Mouse (Mus musculus) lung, adult 2 months (tissue): Measurements from ENCODE around the gene Rab23.

ENCODE experiments used
- CTCF ChIP-seq: fragments of 200-500 bp; IDR thresholded peaks from 2 replicates; pipeline ENCODE4 v1.5.1; 2011; ENCODE audit warnings: mild to moderate bottlenecking, low read length, control low read depth; ENCODE audit not compliant: insufficient read depth
- POLR2A ChIP-seq: fragments of 200-500 bp; IDR thresholded peaks from 2 replicates; pipeline ENCODE4 v1.6.1; 2011; ENCODE audit warnings: low read depth, mild to moderate bottlenecking, control low read depth, low read length, borderline replicate concordance; ENCODE audit errors: extremely low read depth

DNA sequence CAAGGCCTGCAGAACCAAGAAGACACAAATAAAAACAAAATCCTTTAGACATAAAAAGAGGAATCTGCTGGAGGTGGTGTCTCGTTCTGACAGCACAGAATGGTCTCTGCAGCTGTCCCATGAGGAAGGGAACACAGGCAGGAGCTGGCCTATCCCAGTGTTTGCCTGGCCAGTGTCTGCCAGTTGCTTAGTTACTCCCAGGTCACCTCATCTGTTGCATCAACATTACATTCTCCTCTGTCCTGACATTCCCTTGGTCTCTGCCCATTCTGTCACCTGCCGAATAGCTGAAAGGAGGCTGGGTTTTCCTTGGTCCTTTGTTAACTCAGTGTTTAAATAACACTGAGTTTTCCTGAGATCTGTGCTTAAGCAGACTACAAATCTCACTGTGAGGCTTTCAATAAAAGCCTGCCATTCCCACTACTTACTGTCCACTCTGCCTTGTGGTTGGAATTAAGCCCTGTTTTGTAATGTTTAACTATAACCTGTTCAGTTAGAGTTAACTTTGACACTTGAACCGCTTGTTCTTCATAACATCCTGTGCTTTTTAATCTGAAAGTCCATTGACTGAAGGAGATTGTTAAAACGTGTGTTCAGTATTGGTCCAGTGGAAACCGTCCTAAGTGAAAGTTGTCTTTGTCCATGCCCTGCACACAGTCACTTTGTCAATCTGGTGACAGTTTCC is 14.5 kb downstream of the Rab23 start:
- no peak for TF ChIP-seq CTCF
- no peak for TF ChIP-seq POLR2A
